ENCODE assay signal across 13 mouse cellular contexts in the genomic region with DNA sequence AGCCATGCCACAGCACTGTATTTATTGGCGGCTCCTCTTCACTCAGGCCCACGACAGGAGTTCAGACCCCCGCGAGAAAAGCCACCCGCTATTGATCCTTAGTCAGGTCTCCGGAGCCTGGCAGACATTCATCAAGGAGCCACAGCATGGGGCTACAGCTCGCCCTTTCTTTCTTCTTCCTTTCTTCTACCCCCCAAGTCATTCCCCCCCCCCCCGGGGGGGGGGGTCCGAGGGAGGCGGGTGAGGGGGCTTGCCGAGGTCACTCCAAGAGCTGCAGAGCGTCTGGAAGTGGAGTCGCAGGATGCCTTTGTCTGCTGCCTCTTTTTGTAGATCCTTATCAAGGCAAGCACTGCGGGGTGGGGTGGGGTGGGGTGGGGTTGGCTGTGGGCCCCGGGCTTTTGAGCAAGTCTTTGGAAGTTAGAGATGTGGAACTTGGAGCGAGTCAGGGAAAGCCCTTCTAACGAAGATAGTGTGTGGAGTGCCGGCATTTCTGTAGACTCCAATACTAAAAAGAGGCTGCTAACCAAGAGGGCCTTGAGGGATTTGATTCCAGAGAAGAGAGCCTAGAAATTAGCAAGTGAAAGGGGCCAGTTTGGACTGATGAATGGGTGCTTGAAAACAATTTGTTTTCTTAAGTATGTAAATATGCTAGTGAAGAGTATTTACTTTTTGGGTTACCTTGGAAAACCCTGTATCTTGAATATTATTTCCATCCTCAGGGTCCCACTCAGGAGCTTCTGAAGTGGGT.
A peak's percentile ranks its signal among the peaks of the same experiment; 100 is the strongest.
DNase-seq lines count a peak whose midpoint lies in the region; ATAC-seq lines count a peak whose summit lies in the region.
"Had no signal": no experiment of that assay in that cellular context is flagged by ENCODE, and none has a peak within 500 bp of the region (broad histone marks: within the 10 kb centered on the region; RNA-seq: fewer than 3 reads in every experiment).

No protein-coding gene starts in this region.

- WGBS in hindbrain, embryonic 11.5 days = 6% methylated on average over 15 of the region's 18 CpGs
- WGBS in hindbrain, embryonic 14.5 days = 6% methylated on average over 18 of the region's 18 CpGs
- 14% methylated on average over 18 of the region's 18 CpGs for WGBS in embryonic facial prominence, embryonic 13.5 days
- 2% methylated on average over 17 of the region's 18 CpGs for WGBS in midbrain, embryonic 12.5 days

- no peaks in the 10 kb centered on the region for H3K9me3 ChIP-seq in hindbrain, embryonic 11.5 days (ENCODE audit: control insufficient read depth, low read length)
- H3K9me3 ChIP-seq in hindbrain, embryonic 14.5 days (ENCODE audit: control insufficient read depth, low read length) = no peaks in the 10 kb centered on the region
- H3K9me3 ChIP-seq in embryonic facial prominence, embryonic 13.5 days = no peaks in the 10 kb centered on the region
- no peaks in the 10 kb centered on the region for H3K9me3 ChIP-seq in midbrain, embryonic 12.5 days

- H3K27ac ChIP-seq in hindbrain, embryonic 11.5 days (ENCODE audit: low read depth, low read length) = peak overlapping the region; percentile 63
- no peak overlapping the region for H3K27ac ChIP-seq in hindbrain, embryonic 14.5 days
- H3K27ac ChIP-seq in embryonic facial prominence, embryonic 13.5 days = peak overlapping the region; percentile 69
- H3K27ac ChIP-seq in midbrain, embryonic 12.5 days (replicated peaks) = peak overlapping the region; percentile 68

- no peak overlapping the region for H3K4me3 ChIP-seq in hindbrain, embryonic 11.5 days (ENCODE audit: low read depth, low read length)
- H3K4me3 ChIP-seq in hindbrain, embryonic 14.5 days (replicated peaks; ENCODE audit: low read length) = no peak overlapping the region
- H3K4me3 ChIP-seq in embryonic facial prominence, embryonic 13.5 days = no peak overlapping the region
- H3K4me3 ChIP-seq in midbrain, embryonic 12.5 days = no peak overlapping the region

- H3K27me3 ChIP-seq in hindbrain, embryonic 11.5 days (ENCODE audit: control insufficient read depth, insufficient read depth, low read length) = no peaks in the 10 kb centered on the region
- no peaks in the 10 kb centered on the region for H3K27me3 ChIP-seq in hindbrain, embryonic 14.5 days (ENCODE audit: control insufficient read depth, insufficient read depth, low read length)
- no peaks in the 10 kb centered on the region for H3K27me3 ChIP-seq in embryonic facial prominence, embryonic 13.5 days
- no peaks in the 10 kb centered on the region for H3K27me3 ChIP-seq in midbrain, embryonic 12.5 days

- H3K4me1 ChIP-seq in hindbrain, embryonic 11.5 days (replicated peaks; ENCODE audit: control insufficient read depth, insufficient read depth, low read length) = peaks cover 34% of the 10 kb centered on the region
- peaks cover 41% of the 10 kb centered on the region for H3K4me1 ChIP-seq in hindbrain, embryonic 14.5 days (replicated peaks; ENCODE audit: control insufficient read depth, insufficient read depth, low read length)
- peaks cover 87% of the 10 kb centered on the region for H3K4me1 ChIP-seq in embryonic facial prominence, embryonic 13.5 days
- peaks cover 83% of the 10 kb centered on the region for H3K4me1 ChIP-seq in midbrain, embryonic 12.5 days

- H3K4me2 ChIP-seq in hindbrain, embryonic 11.5 days (replicated peaks; ENCODE audit: low read depth, low read length) = 0 out of 2 replicates have a peak overlapping the region, but pooled peaks have one; percentile 18
- no peak overlapping the region for H3K4me2 ChIP-seq in hindbrain, embryonic 14.5 days (replicated peaks)
- H3K4me2 ChIP-seq in embryonic facial prominence, embryonic 13.5 days = no peak overlapping the region
- no peak overlapping the region; the same call in 1 of the 2 replicates for H3K4me2 ChIP-seq in midbrain, embryonic 12.5 days (replicated peaks)

- no peak for ATAC-seq in hindbrain, embryonic 11.5 days (ENCODE audit: low FRiP score)
- ATAC-seq in hindbrain, embryonic 14.5 days (ENCODE audit: low FRiP score) = no peak
- ATAC-seq in embryonic facial prominence, embryonic 13.5 days (ENCODE audit: insufficient number of reproducible peaks, insufficient read depth, low FRiP score, low TSS enrichment, low read depth) = no peak
- ATAC-seq in midbrain, embryonic 12.5 days (ENCODE audit: low FRiP score, low read depth) = no peak
- ATAC-seq: intestine, embryonic 16.5 days had no signal

- H3K9ac ChIP-seq in hindbrain, embryonic 11.5 days (ENCODE audit: low read depth, low read length) = no peak overlapping the region
- H3K9ac ChIP-seq in hindbrain, embryonic 14.5 days = no peak overlapping the region; the same call in 1 of the 2 replicates
- H3K9ac ChIP-seq in embryonic facial prominence, embryonic 13.5 days = no peak overlapping the region
- peak overlapping the region; percentile 21; the same call in 1 of the 2 replicates for H3K9ac ChIP-seq in midbrain, embryonic 12.5 days (replicated peaks)

- no peaks in the 10 kb centered on the region for H3K36me3 ChIP-seq in hindbrain, embryonic 11.5 days (ENCODE audit: control insufficient read depth, insufficient read depth, low read length)
- peaks cover 4% of the 10 kb centered on the region; the same call in 1 of the 2 replicates for H3K36me3 ChIP-seq in hindbrain, embryonic 14.5 days (replicated peaks; ENCODE audit: control insufficient read depth, insufficient read depth)
- peaks cover 8% of the 10 kb centered on the region; the same call in 1 of the 2 replicates for H3K36me3 ChIP-seq in embryonic facial prominence, embryonic 13.5 days
- peaks cover 9% of the 10 kb centered on the region for H3K36me3 ChIP-seq in midbrain, embryonic 12.5 days

- peak; percentile 46 for DNase-seq in hindbrain, embryonic 11.5 days (ENCODE audit: low spot score)
- no peak for DNase-seq in hindbrain, embryonic 14.5 days (ENCODE audit: low spot score)
- peak; percentile 91 for DNase-seq in R1 (ENCODE audit: low read depth, low spot score)
- no peak for DNase-seq in frontal cortex, postnatal 14 days (ENCODE audit: low spot score in 2 of 2)
- DNase-seq in adipocyte (ENCODE audit: low spot score) = no peak
- DNase-seq: adrenal gland, adult 8-10 months; cerebellum, adult 8-10 months; layer of hippocampus, postnatal 36 days; lung, adult 2 months; thymus, postnatal 14 days had no signal

Comparison
In these comparisons a context has a peak if more than half of its experiments do, and no peak if none do; other contexts are left out.
1. DNase-seq: peak in hindbrain, embryonic 11.5 days (single experiment) and R1 (single experiment); none in hindbrain, embryonic 14.5 days (single experiment), frontal cortex, postnatal 14 days (0 of 2) and adipocyte (single experiment).